Mouse (Mus musculus) myocyte (in vitro differentiated cells): ENCODE measurements around the gene Cdk7. TPM values are rescaled to one million over a fixed set of nuclear protein-coding genes. Genes with fewer than 3 reads are reported as not detected.

Source experiments
- H3K27me3 ChIP-seq: one replicate; pipeline ENCODE4 v1.6.1; 2011; ENCODE audit not compliant: control insufficient read depth, insufficient read depth, insufficient read length
- H3K36me3 ChIP-seq: one replicate; pipeline ENCODE4 v1.6.1; 2011; ENCODE audit not compliant: control insufficient read depth, insufficient read depth
- H3K4me2 ChIP-seq: one replicate; pipeline ENCODE4 v1.6.1; 2011; ENCODE audit warnings: low read depth, control low read depth
- H3K4me3 ChIP-seq: one replicate; pipeline ENCODE4 v1.5.1; 2011; ENCODE audit warnings: mild to moderate bottlenecking, control low read depth, moderate library complexity
- H3K79me2 ChIP-seq: one replicate; pipeline ENCODE4 v1.6.1; 2011; ENCODE audit not compliant: control insufficient read depth, insufficient read depth
- H3ac ChIP-seq: one replicate; pipeline ENCODE4 v1.6.1; 2011; ENCODE audit not compliant: control insufficient read depth, insufficient read length
- CEBPB ChIP-seq: IDR thresholded peaks from 2 replicates; pipeline ENCODE4 v1.6.1; 2011; ENCODE audit warnings: mild to moderate bottlenecking, moderate library complexity; ENCODE audit not compliant: poor library complexity, insufficient read depth, severe bottlenecking
- E2F4 ChIP-seq: IDR thresholded peaks from one replicate; pipeline ENCODE4 v1.6.1; 2011; ENCODE audit warnings: mild to moderate bottlenecking, control low read depth, moderate library complexity; ENCODE audit not compliant: insufficient read depth
- MAX ChIP-seq: IDR thresholded peaks from one replicate; pipeline ENCODE4 v1.6.1; 2011; ENCODE audit warnings: low read depth, mild to moderate bottlenecking, control low read depth
- MYOD1 ChIP-seq, 3 experiments: IDR thresholded peaks; one replicate each; pipeline ENCODE4 v1.6.1; 2011; ENCODE audit warnings: control low read depth in 2 of 3, low read depth in 2 of 3, mild to moderate bottlenecking in 2 of 3, moderate library complexity in 1 of 3; ENCODE audit not compliant: insufficient read length in 2 of 3, control insufficient read depth in 1 of 3
- MYOG ChIP-seq, 3 experiments: IDR thresholded peaks; one replicate each; pipeline ENCODE4 v1.6.1; 2011; ENCODE audit warnings: control low read depth in 2 of 3, low read depth in 2 of 3, mild to moderate bottlenecking in 2 of 3; ENCODE audit not compliant: insufficient read length in 2 of 3, control insufficient read depth in 1 of 3, insufficient read depth in 1 of 3
- POLR2A ChIP-seq: IDR thresholded peaks from one replicate; pipeline ENCODE4 v1.6.1; 2011; ENCODE audit warnings: low read depth, mild to moderate bottlenecking, control low read depth, moderate library complexity; ENCODE audit not compliant: insufficient read length
- POLR2AphosphoS2 ChIP-seq: IDR thresholded peaks from one replicate; pipeline ENCODE4 v1.6.1; 2011; ENCODE audit warnings: low read depth, control low read depth; ENCODE audit not compliant: insufficient read length
- REST ChIP-seq: IDR thresholded peaks from one replicate; pipeline ENCODE4 v1.6.1; 2011; ENCODE audit warnings: mild to moderate bottlenecking, control low read depth, moderate library complexity; ENCODE audit not compliant: insufficient read depth, insufficient read length
- SRF ChIP-seq: IDR thresholded peaks from one replicate; pipeline ENCODE4 v1.6.1; 2011; ENCODE audit warnings: low read depth; ENCODE audit not compliant: control insufficient read depth, insufficient read length
- TCF12 ChIP-seq: IDR thresholded peaks from one replicate; pipeline ENCODE4 v1.6.1; 2011; ENCODE audit warnings: mild to moderate bottlenecking, control low read depth; ENCODE audit not compliant: poor library complexity, insufficient read depth, severe bottlenecking
- TCF3 ChIP-seq: IDR thresholded peaks from one replicate; pipeline ENCODE4 v1.6.1; 2011; ENCODE audit warnings: low read depth, control low read depth; ENCODE audit not compliant: insufficient read length
- USF1 ChIP-seq: IDR thresholded peaks from one replicate; pipeline ENCODE4 v1.6.1; 2011; ENCODE audit warnings: low read depth, mild to moderate bottlenecking, control low read depth, moderate library complexity
- polyA plus RNA-seq: library from polyadenylated mRNA; unstranded; fragments of >200 nt; fragmentation: generic; extraction: Trizol; gene quantifications from one replicate; pipeline ENCODE4 v1.2.1, GENCODE M21; 2012; ENCODE audit warnings: missing spikeins

The Cdk7 gene
- polyA plus RNA-seq, 1 experiment = 23.6 TPM

GRCm38 (mm10) chr13:100706206-100706605 lies 24.5 kb downstream of the Cdk7 start:
- no peak overlapping the region for H3ac ChIP-seq
- no peaks in the 10 kb centered on the region for H3K27me3 ChIP-seq
- no peaks in the 10 kb centered on the region for H3K79me2 ChIP-seq
- peaks cover 67% of the 10 kb centered on the region for H3K36me3 ChIP-seq
- H3K4me3 ChIP-seq = no peak overlapping the region
- TF ChIP-seq USF1 = no peak
- TF ChIP-seq MAX = no peak
- TF ChIP-seq MYOD1 (IDR thresholded peaks at IDR 0.05; ENCODE audit: control insufficient read depth in 1 of 3, insufficient read length in 2 of 3, low read depth in 2 of 3) = no peak
- no peak for TF ChIP-seq POLR2AphosphoS2
- no peak for TF ChIP-seq CEBPB
- no peak for TF ChIP-seq TCF12
- no peak for TF ChIP-seq SRF
- no peak for TF ChIP-seq REST
- no peak for TF ChIP-seq TCF3
- no peak for TF ChIP-seq POLR2A
- no peak for TF ChIP-seq E2F4
- no peak for TF ChIP-seq MYOG (IDR thresholded peaks at IDR 0.05; ENCODE audit: control insufficient read depth in 1 of 3, insufficient read depth in 1 of 3, insufficient read length in 2 of 3, low read depth in 2 of 3)
- H3K4me2 ChIP-seq = no peak overlapping the region

- H3K27me3 ChIP-seq = no peaks in the 10 kb centered on the region
- no peak overlapping the region for H3K4me2 ChIP-seq
- TF ChIP-seq POLR2A (no peak), TCF3 (no peak), E2F4 (no peak), MAX (no peak), MYOG (IDR thresholded peaks at IDR 0.05; ENCODE audit: control insufficient read depth in 1 of 3, insufficient read depth in 1 of 3, insufficient read length in 2 of 3, low read depth in 2 of 3) (no peak), USF1 (no peak), TCF12 (no peak), CEBPB (no peak), POLR2AphosphoS2 (no peak), SRF (no peak), MYOD1 (IDR thresholded peaks at IDR 0.05; ENCODE audit: control insufficient read depth in 1 of 3, insufficient read length in 2 of 3, low read depth in 2 of 3) (no peak), REST (no peak)
- H3K36me3 ChIP-seq = peaks cover 44% of the 10 kb centered on the region
- no peak overlapping the region for H3ac ChIP-seq
- H3K79me2 ChIP-seq = no peaks in the 10 kb centered on the region
- no peak overlapping the region for H3K4me3 ChIP-seq
Measured at GRCm38 (mm10) chr13:100703468-100703867, 27.3 kb downstream of the Cdk7 start.

- TF ChIP-seq USF1 = no peak
- TF ChIP-seq MYOD1 (IDR thresholded peaks at IDR 0.05; ENCODE audit: control insufficient read depth in 1 of 3, insufficient read length in 2 of 3, low read depth in 2 of 3) = no peak
- TF ChIP-seq CEBPB = no peak
- TF ChIP-seq TCF12 = no peak
- no peaks in the 10 kb centered on the region for H3K27me3 ChIP-seq
- no peak overlapping the region for H3K4me3 ChIP-seq
- H3K79me2 ChIP-seq = no peaks in the 10 kb centered on the region
- H3K4me2 ChIP-seq = no peak overlapping the region
- H3K36me3 ChIP-seq = peaks cover 28% of the 10 kb centered on the region
- no peak overlapping the region for H3ac ChIP-seq
Measured at GRCm38 (mm10) chr13:100698866-100699265, 31.9 kb downstream of the Cdk7 start.

GRCm38 (mm10) chr13:100697541-100697940 lies 33.2 kb downstream of the Cdk7 start:
- H3K36me3 ChIP-seq = peaks cover 16% of the 10 kb centered on the region

GRCm38 (mm10) chr13:100687513-100687912 lies 43.2 kb downstream of the Cdk7 start:
- Histone ChIP-seq H3K27me3 (no peaks in the 10 kb centered on the region), H3K4me2 (no peak overlapping the region), H3ac (no peak overlapping the region), H3K79me2 (no peaks in the 10 kb centered on the region), H3K4me3 (no peak overlapping the region), H3K36me3 (no peaks in the 10 kb centered on the region)
- no peak for TF ChIP-seq REST
- TF ChIP-seq MYOD1 (IDR thresholded peaks at IDR 0.05; ENCODE audit: control insufficient read depth in 1 of 3, insufficient read length in 2 of 3, low read depth in 2 of 3) = no peak
- no peak for TF ChIP-seq MYOG (IDR thresholded peaks at IDR 0.05; ENCODE audit: control insufficient read depth in 1 of 3, insufficient read depth in 1 of 3, insufficient read length in 2 of 3, low read depth in 2 of 3)
- no peak for TF ChIP-seq CEBPB
- TF ChIP-seq TCF12 = no peak
- TF ChIP-seq TCF3 = no peak
- no peak for TF ChIP-seq USF1
- no peak for TF ChIP-seq POLR2AphosphoS2
- no peak for TF ChIP-seq MAX
- TF ChIP-seq SRF = no peak
- no peak for TF ChIP-seq E2F4
- TF ChIP-seq POLR2A = no peak

More at GRCm38 (mm10) chr13:100697541-100697940, 33.2 kb downstream of the Cdk7 start:
- Histone ChIP-seq H3K79me2 (no peaks in the 10 kb centered on the region), H3ac (no peak overlapping the region), H3K27me3 (no peaks in the 10 kb centered on the region), H3K4me3 (no peak overlapping the region), H3K4me2 (no peak overlapping the region)
- TF ChIP-seq CEBPB (no peak), TCF3 (no peak), REST (no peak), MYOG (IDR thresholded peaks at IDR 0.05; ENCODE audit: control insufficient read depth in 1 of 3, insufficient read depth in 1 of 3, insufficient read length in 2 of 3, low read depth in 2 of 3) (no peak), MAX (no peak), MYOD1 (IDR thresholded peaks at IDR 0.05; ENCODE audit: control insufficient read depth in 1 of 3, insufficient read length in 2 of 3, low read depth in 2 of 3) (no peak), POLR2A (no peak), TCF12 (no peak), POLR2AphosphoS2 (no peak), USF1 (no peak), SRF (no peak), E2F4 (no peak)
